Mouse (Mus musculus): ENCODE measurements around the gene Pygm. TPM values are rescaled to one million over a fixed set of nuclear protein-coding genes. Genes with fewer than 3 reads are reported as not detected.
A peak's percentile ranks its signal among the peaks of the same experiment; 100 is the strongest.

The Pygm gene
- total and polyA plus RNA-seq, 2 experiments from 2014 or later: 13.2 to 25.8 TPM

DNA sequence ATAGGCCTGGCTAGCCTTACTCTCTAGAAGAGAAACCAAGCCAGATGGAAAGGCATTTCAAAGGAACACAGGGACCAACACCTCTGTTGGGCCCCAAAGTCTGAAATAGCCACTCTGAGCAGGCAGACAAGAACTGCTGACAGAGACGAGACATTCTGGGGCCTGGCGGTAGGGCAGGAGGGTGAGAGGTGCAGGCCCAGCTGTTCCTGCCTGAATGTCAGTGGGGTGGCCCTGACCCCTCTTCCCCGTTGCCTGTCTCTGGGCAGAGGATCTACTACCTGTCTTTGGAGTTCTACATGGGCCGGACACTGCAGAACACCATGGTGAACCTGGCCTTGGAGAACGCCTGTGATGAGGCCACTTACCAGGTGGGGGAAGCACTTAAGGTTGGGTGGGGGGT lies 1.2 kb downstream of the Pygm start:
- H3K4me1 ChIP-seq (ENCODE audit: insufficient read depth, low read length): peaks cover 4% of the 10 kb centered on the region; the same call in 1 of the 2 replicates
- H3K9me3 ChIP-seq (ENCODE audit: low read length): no peaks in the 10 kb centered on the region
- no peak overlapping the region for H3K9ac ChIP-seq (replicated peaks; ENCODE audit: low read length, poor library complexity, severe bottlenecking)
- no peak for TF ChIP-seq CTCF (IDR thresholded peaks at IDR 0.05)
- 79% methylated on average over 5 of the region's 5 CpGs for WGBS
- H3K36me3 ChIP-seq (ENCODE audit: insufficient read depth, low read length): 0 out of 2 replicates have a peak, but pooled peaks cover 4% of the 10 kb centered on the region
- no peak overlapping the region for H3K27ac ChIP-seq (ENCODE audit: low read depth, low read length)
- H3K27me3 ChIP-seq (ENCODE audit: insufficient read depth, low read length): no peaks in the 10 kb centered on the region
- ATAC-seq (ENCODE audit: low FRiP score) (no peak), DNase-seq (ENCODE audit: low spot score) (no peak)
- no peak overlapping the region for H3K4me3 ChIP-seq (ENCODE audit: low read depth, low read length)
- H3K4me2 ChIP-seq (ENCODE audit: low read depth, low read length, poor library complexity, severe bottlenecking): no peak overlapping the region

DNA sequence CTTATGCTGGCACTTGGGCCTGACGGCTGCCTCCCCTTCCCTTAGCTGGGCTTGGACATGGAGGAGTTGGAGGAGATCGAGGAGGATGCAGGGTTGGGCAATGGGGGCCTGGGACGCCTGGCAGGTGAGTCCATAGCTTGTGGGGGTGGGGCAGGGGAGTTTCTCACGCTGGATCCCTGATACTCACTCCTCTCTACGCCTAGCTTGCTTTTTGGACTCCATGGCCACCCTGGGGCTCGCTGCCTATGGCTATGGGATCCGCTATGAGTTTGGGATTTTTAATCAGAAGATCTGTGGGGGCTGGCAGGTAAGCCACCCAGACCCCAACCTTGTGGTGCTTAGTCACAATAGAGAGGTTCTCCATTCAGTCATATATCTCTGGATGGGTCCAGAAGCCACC lies 1.6 kb downstream of the Pygm start:
- no peak overlapping the region for H3K27ac ChIP-seq (ENCODE audit: low read depth, low read length)
- 85% methylated on average over 7 of the region's 7 CpGs for WGBS
- DNase-seq (ENCODE audit: low spot score) (no peak), ATAC-seq (ENCODE audit: low FRiP score) (no peak)
- H3K4me3 ChIP-seq (ENCODE audit: low read depth, low read length): no peak overlapping the region
- peaks cover 4% of the 10 kb centered on the region; the same call in 1 of the 2 replicates for H3K4me1 ChIP-seq (ENCODE audit: insufficient read depth, low read length)
- no peaks in the 10 kb centered on the region for H3K27me3 ChIP-seq (ENCODE audit: insufficient read depth, low read length)
- no peak overlapping the region for H3K9ac ChIP-seq (replicated peaks; ENCODE audit: low read length, poor library complexity, severe bottlenecking)
- 0 out of 2 replicates have a peak, but pooled peaks cover 2% of the 10 kb centered on the region for H3K36me3 ChIP-seq (ENCODE audit: insufficient read depth, low read length)
- TF ChIP-seq CTCF (IDR thresholded peaks at IDR 0.05): no peak
- no peaks in the 10 kb centered on the region for H3K9me3 ChIP-seq (ENCODE audit: low read length)
- no peak overlapping the region for H3K4me2 ChIP-seq (ENCODE audit: low read depth, low read length, poor library complexity, severe bottlenecking)

DNA sequence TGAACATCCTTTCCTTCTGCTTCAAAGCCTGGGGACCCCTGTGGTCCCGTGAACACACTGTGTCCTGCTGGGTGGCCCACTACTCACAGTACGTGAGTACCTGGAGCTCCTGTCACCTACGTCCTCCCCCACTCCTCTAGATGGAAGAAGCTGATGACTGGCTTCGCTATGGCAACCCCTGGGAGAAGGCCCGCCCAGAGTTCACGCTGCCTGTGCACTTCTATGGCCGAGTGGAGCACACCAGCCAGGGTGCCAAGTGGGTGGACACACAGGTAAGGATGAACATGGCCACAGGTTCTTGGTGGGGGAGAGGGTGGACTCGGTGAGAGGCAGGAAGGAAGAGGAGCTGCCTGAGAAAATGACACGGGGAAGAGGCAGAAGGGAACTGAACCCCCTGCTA lies 2.0 kb downstream of the Pygm start:
- 62% methylated on average over 9 of the region's 9 CpGs for WGBS
- H3K27me3 ChIP-seq (ENCODE audit: insufficient read depth, low read length): no peaks in the 10 kb centered on the region
- ATAC-seq (ENCODE audit: low FRiP score) (no peak), DNase-seq (ENCODE audit: low spot score) (no peak)
- no peak overlapping the region for H3K4me3 ChIP-seq (ENCODE audit: low read depth, low read length)
- H3K9ac ChIP-seq (replicated peaks; ENCODE audit: low read length, poor library complexity, severe bottlenecking): no peak overlapping the region
- H3K4me1 ChIP-seq (ENCODE audit: insufficient read depth, low read length): peaks cover 4% of the 10 kb centered on the region; the same call in 1 of the 2 replicates
- H3K27ac ChIP-seq (ENCODE audit: low read depth, low read length): no peak overlapping the region
- TF ChIP-seq CTCF (IDR thresholded peaks at IDR 0.05): no peak
- no peaks in the 10 kb centered on the region for H3K9me3 ChIP-seq (ENCODE audit: low read length)
- no peaks in the 10 kb centered on the region for H3K36me3 ChIP-seq (ENCODE audit: insufficient read depth, low read length)
- no peak overlapping the region for H3K4me2 ChIP-seq (ENCODE audit: low read depth, low read length, poor library complexity, severe bottlenecking)

DNA sequence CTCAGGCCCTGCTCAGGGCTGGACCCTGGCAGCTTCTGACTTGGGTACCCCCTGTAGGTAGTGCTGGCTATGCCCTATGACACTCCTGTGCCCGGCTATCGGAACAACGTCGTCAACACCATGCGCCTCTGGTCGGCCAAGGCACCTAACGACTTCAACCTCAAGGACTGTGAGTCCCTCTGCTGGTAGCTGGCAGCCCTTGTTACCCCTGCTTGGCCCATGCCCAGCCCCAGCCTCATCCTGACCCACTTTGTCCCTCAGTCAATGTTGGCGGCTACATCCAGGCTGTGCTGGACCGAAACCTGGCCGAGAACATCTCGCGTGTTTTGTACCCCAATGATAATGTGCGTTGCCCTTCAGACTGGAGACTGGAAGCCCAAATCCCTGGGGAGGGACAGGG lies 3.8 kb downstream of the Pygm start:
- ATAC-seq (ENCODE audit: low FRiP score) (no peak), DNase-seq (ENCODE audit: low spot score) (no peak)
- Histone ChIP-seq H3K4me1 (ENCODE audit: insufficient read depth, low read length) (peaks cover 4% of the 10 kb centered on the region; the same call in 1 of the 2 replicates), H3K9ac (replicated peaks; ENCODE audit: low read length, poor library complexity, severe bottlenecking) (no peak overlapping the region), H3K27ac (ENCODE audit: low read depth, low read length) (no peak overlapping the region), H3K9me3 (ENCODE audit: low read length) (no peaks in the 10 kb centered on the region), H3K4me2 (ENCODE audit: low read depth, low read length, poor library complexity, severe bottlenecking) (no peak overlapping the region), H3K36me3 (ENCODE audit: insufficient read depth, low read length) (no peaks in the 10 kb centered on the region), H3K27me3 (ENCODE audit: insufficient read depth, low read length) (no peaks in the 10 kb centered on the region), H3K4me3 (ENCODE audit: low read depth, low read length) (no peak overlapping the region)
- WGBS: 81% methylated on average over 13 of the region's 13 CpGs
- TF ChIP-seq CTCF (IDR thresholded peaks at IDR 0.05): peak; percentile 37; the same call in 1 of the 2 replicates

DNA sequence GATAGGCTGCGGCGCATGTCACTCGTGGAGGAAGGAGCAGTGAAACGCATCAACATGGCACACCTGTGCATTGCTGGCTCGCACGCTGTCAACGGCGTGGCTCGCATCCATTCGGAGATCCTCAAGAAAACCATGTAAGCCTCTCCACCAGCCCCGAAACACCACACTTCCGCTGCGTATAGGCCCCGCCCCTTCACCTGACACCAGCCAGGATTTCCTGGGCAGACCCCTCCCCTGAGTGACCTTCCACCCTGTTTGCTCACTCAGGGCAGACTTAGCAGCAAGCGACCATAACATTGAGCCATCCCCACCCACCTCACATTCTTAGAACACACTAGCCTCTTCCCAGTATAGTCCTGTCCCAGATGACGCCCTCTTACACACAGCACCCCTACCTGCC lies 5.6 kb downstream of the Pygm start:
- Histone ChIP-seq H3K4me2 (ENCODE audit: low read depth, low read length, poor library complexity, severe bottlenecking) (peak overlapping the region; percentile 61), H3K4me3 (ENCODE audit: low read depth, low read length) (peak overlapping the region; percentile 28; the same call in 1 of the 2 replicates), H3K9me3 (ENCODE audit: low read length) (no peaks in the 10 kb centered on the region), H3K27me3 (ENCODE audit: insufficient read depth, low read length) (no peaks in the 10 kb centered on the region), H3K4me1 (ENCODE audit: insufficient read depth, low read length) (peaks cover 4% of the 10 kb centered on the region; the same call in 1 of the 2 replicates), H3K9ac (replicated peaks; ENCODE audit: low read length, poor library complexity, severe bottlenecking) (peak overlapping the region; percentile 20; the same call in 1 of the 2 replicates), H3K27ac (ENCODE audit: low read depth, low read length) (0 out of 2 replicates have a peak overlapping the region, but pooled peaks have one; percentile 47), H3K36me3 (ENCODE audit: insufficient read depth, low read length) (no peaks in the 10 kb centered on the region)
- TF ChIP-seq CTCF (IDR thresholded peaks at IDR 0.05): no peak
- 11% methylated on average over 16 of the region's 16 CpGs for WGBS
- ATAC-seq (ENCODE audit: low FRiP score) (peak; percentile 49), DNase-seq (ENCODE audit: low spot score) (peak; percentile 36)

DNA sequence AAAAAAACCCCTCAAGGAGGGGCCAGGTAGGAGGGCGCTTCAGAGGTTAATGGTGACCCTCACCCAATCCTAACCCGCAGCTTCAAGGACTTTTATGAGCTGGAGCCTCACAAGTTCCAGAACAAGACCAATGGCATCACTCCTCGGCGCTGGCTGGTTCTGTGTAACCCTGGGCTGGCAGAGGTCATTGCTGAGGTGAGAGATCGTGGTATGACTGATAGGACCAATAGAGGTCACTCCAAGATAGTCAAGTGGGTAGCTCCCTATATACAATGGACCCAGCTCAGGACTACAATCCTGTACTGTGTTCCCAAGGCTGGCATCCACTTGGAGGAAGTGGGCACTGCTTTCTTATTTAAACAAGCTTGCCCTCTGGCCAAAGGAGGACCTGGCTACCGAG lies 6.1 kb downstream of the Pygm start:
- Histone ChIP-seq H3K27me3 (ENCODE audit: insufficient read depth, low read length) (no peaks in the 10 kb centered on the region), H3K4me3 (ENCODE audit: low read depth, low read length) (no peak overlapping the region), H3K9ac (replicated peaks; ENCODE audit: low read length, poor library complexity, severe bottlenecking) (0 out of 2 replicates have a peak overlapping the region, but pooled peaks have one; percentile 20), H3K36me3 (ENCODE audit: insufficient read depth, low read length) (no peaks in the 10 kb centered on the region), H3K9me3 (ENCODE audit: low read length) (no peaks in the 10 kb centered on the region), H3K27ac (ENCODE audit: low read depth, low read length) (no peak overlapping the region; the same call in 1 of the 2 replicates), H3K4me1 (ENCODE audit: insufficient read depth, low read length) (peaks cover 4% of the 10 kb centered on the region; the same call in 1 of the 2 replicates), H3K4me2 (ENCODE audit: low read depth, low read length, poor library complexity, severe bottlenecking) (peak overlapping the region; percentile 61)
- ATAC-seq (ENCODE audit: low FRiP score) (no peak), DNase-seq (ENCODE audit: low spot score) (no peak)
- TF ChIP-seq CTCF (IDR thresholded peaks at IDR 0.05): no peak
- 70% methylated on average over 6 of the region's 6 CpGs for WGBS
